24 mouse cellular contexts compared by ENCODE assay signal in the genomic region with DNA sequence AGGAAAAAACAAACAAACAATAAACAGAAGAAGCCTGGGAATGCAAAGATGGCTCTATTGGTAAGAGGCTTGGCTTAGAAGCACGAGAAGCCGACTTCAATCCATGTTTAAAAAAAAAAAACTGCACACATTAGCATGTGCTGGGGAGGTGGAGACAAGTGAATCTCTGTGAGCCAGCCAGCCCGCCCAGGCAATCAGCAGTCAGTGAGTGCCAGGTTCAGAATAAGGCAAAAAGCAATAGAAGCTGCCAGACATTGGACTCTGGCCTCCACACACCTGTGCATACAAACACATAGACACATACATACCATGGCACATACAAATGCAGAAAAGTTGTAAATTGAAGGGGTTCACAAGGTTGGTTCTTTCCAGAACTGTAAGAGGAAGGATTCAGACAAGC.
"Had no signal": no experiment of that assay in that cellular context is flagged by ENCODE, and none has a peak within 500 bp of the region (broad histone marks: within the 10 kb centered on the region; RNA-seq: fewer than 3 reads in every experiment).

No protein-coding gene starts in this region.

- H3K4me1 ChIP-seq: hindbrain, embryonic 10.5 days; hindbrain, embryonic 12.5 days; limb, embryonic 12.5 days; liver, embryonic 13.5 days; liver, embryonic 15.5 days had no signal

- H3K4me2 ChIP-seq: heart, embryonic 11.5 days; hindbrain, embryonic 12.5 days; hindbrain, embryonic 14.5 days; kidney, embryonic 15.5 days; limb, embryonic 12.5 days; liver, embryonic 11.5 days; liver, embryonic 13.5 days; liver, embryonic 15.5 days had no signal

- ATAC-seq: hindbrain, embryonic 16.5 days; inflammation-experienced regulatory T-cells, adult 6 months; liver, postnatal 0 days had no signal

- H3K27me3 ChIP-seq: hindbrain, embryonic 12.5 days; kidney, embryonic 15.5 days; limb, embryonic 12.5 days; liver, embryonic 13.5 days; liver, embryonic 15.5 days had no signal

- H3K9me3 ChIP-seq: hindbrain, embryonic 10.5 days; hindbrain, embryonic 12.5 days; kidney, embryonic 15.5 days; limb, embryonic 10.5 days; limb, embryonic 12.5 days; liver, embryonic 13.5 days; liver, embryonic 15.5 days had no signal

- H3K27ac ChIP-seq: gastrocnemius, adult 2 months; hindbrain, embryonic 10.5 days; hindbrain, embryonic 12.5 days; hindbrain, embryonic 14.5 days; kidney, embryonic 15.5 days; kidney, postnatal 0 days; layer of hippocampus, adult 2 months; left cerebral cortex, adult 2 months; limb, embryonic 10.5 days; limb, embryonic 12.5 days; liver, embryonic 13.5 days; liver, embryonic 15.5 days had no signal

- H3K9ac ChIP-seq: hindbrain, embryonic 12.5 days; hindbrain, embryonic 14.5 days; kidney, embryonic 15.5 days; limb, embryonic 12.5 days; liver, embryonic 13.5 days; liver, embryonic 15.5 days; liver, postnatal 0 days had no signal

- H3K4me3 ChIP-seq: gastrocnemius, adult 2 months; hindbrain, embryonic 10.5 days; hindbrain, embryonic 12.5 days; kidney, embryonic 15.5 days; layer of hippocampus, adult 2 months; left cerebral cortex, adult 2 months; limb, embryonic 10.5 days; limb, embryonic 12.5 days; liver, embryonic 13.5 days; liver, embryonic 15.5 days had no signal

- DNase-seq: gastrocnemius, adult 2 months; gastrocnemius, postnatal 10 days; gastrocnemius, postnatal 25 days; heart, adult 18-20 months; heart, postnatal 4 days; kidney, adult 11 months; kidney, adult 8-10 months; liver; liver, embryonic 13.5 days; liver, postnatal 0 days had no signal

- H3K36me3 ChIP-seq: hindbrain, embryonic 10.5 days; hindbrain, embryonic 12.5 days; kidney, embryonic 15.5 days; limb, embryonic 10.5 days; limb, embryonic 12.5 days; liver, embryonic 13.5 days; liver, embryonic 15.5 days had no signal
